Mouse (Mus musculus) lung, postnatal 0 days (tissue): ENCODE results near the gene Rps6kb1.

Experiments
- CTCF ChIP-seq: IDR thresholded peaks from 2 replicates; pipeline ENCODE4 v1.5.1; 2016; ENCODE audit warnings: antibody characterized with exemption, mild to moderate bottlenecking
- EP300 ChIP-seq: IDR thresholded peaks from 2 replicates; pipeline ENCODE4 v1.6.1; 2016; ENCODE audit warnings: antibody characterized with exemption, mild to moderate bottlenecking, control low read depth

GRCm38 (mm10) chr11:86539716-86540475 is 4.7 kb downstream of the Rps6kb1 start:
- no peak for TF ChIP-seq CTCF
- no peak for TF ChIP-seq EP300
